Mouse (Mus musculus) thymus, adult 2 months (tissue): ENCODE measurements around the gene Rundc1. TPM values are rescaled to one million over a fixed set of nuclear protein-coding genes. Genes with fewer than 3 reads are reported as not detected.

ENCODE experiments used
- DNase-seq: peaks from one replicate; pipeline ENCODE4 v3.0.0; 2021
- H3K27ac ChIP-seq: fragments of 200-500 bp; 2 replicates; pipeline ENCODE4 v1.5.1; 2012; ENCODE audit warnings: low read length, control low read depth; ENCODE audit not compliant: control insufficient read depth, insufficient read depth
- H3K27me3 ChIP-seq: fragments of 200-500 bp; 2 replicates; pipeline ENCODE4 v1.6.1; 2012; ENCODE audit warnings: mild to moderate bottlenecking, low read length, moderate library complexity, mixed read lengths; ENCODE audit not compliant: control insufficient read depth, insufficient read depth
- H3K36me3 ChIP-seq: fragments of 200-500 bp; 2 replicates; pipeline ENCODE4 v1.6.1; 2012; ENCODE audit warnings: mild to moderate bottlenecking, low read length, moderate library complexity; ENCODE audit not compliant: control insufficient read depth, insufficient read depth
- H3K4me1 ChIP-seq: fragments of 200-500 bp; replicated peaks from 2 replicates; pipeline ENCODE4 v1.6.1; 2012; ENCODE audit warnings: low read length; ENCODE audit not compliant: control insufficient read depth, insufficient read depth
- H3K4me3 ChIP-seq: fragments of 200-500 bp; 2 replicates; pipeline ENCODE4 v1.5.1; 2012; ENCODE audit warnings: mild to moderate bottlenecking, low read length, control low read depth, moderate library complexity; ENCODE audit not compliant: control insufficient read depth, insufficient read depth
- CTCF ChIP-seq: fragments of 200-500 bp; IDR thresholded peaks from 2 replicates; pipeline ENCODE4 v1.5.1; 2012; ENCODE audit warnings: mild to moderate bottlenecking, control low read depth, low read length, moderate library complexity, borderline replicate concordance; ENCODE audit not compliant: control insufficient read depth, poor library complexity, insufficient read depth; ENCODE audit errors: extremely low read depth
- POLR2A ChIP-seq: fragments of 200-500 bp; IDR thresholded peaks from 2 replicates; pipeline ENCODE4 v1.6.1; 2012; ENCODE audit warnings: mild to moderate bottlenecking, low read length, control low read depth, moderate library complexity; ENCODE audit not compliant: control insufficient read depth, poor library complexity, insufficient read depth; ENCODE audit errors: extremely low read depth
- WGBS: fragments of 180-500 bp; shearing (Covaris S2); methylation state at CpG from one replicate; pipeline ENCODE4 v1.1.7; 2018; 5-methylcytosine and 5-hydroxymethylcytosine counted together
- polyA plus RNA-seq: library from polyadenylated mRNA; depleted of rRNA; stranded (reverse); fragments of >200 nt; gene quantifications from 2 replicates; pipeline ENCODE4 v1.2.3, GENCODE M21; 2012; rRNA removed

Gene Rundc1
- polyA plus RNA-seq, 1 experiment, result 28.5 TPM

DNA sequence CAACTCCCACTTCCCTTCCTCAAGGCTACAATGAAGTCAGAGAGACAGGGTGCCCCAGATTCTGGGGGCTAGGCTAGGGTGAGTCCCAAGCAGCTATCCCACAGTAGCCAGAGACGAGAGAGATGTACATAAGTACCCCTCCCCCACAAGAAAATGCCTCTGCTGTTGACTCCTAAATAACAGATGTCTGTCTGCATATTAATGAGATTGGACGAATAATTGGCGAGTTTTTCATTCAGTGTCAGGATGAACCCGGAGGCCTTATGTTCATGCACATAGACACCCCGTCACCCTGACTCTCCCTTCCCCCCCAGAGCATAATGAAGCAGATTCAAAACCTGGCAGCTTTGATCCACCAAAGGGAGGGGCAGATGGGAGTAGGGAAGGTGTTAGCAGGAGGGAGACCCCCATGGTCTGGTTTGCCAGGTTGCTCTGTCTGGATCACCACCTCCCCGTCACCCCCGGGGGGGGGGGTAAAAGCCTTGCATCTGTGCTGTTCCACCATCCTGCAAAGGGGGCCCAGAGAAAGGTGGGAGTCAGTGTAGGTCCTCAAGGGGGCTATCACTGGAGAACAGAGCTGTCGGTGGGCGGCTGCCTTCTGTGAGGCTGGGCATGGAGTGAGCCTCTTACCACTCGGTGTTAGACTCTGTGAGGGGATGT, 52.8 kb downstream of the Rundc1 start:
- Histone ChIP-seq H3K4me3 (no peak overlapping the region), H3K4me1 (no peaks in the 10 kb centered on the region), H3K36me3 (no peaks in the 10 kb centered on the region), H3K27me3 (no peaks in the 10 kb centered on the region), H3K27ac (no peak overlapping the region)
- TF ChIP-seq CTCF, result no peak
- no peak for TF ChIP-seq POLR2A
- no peak for DNase-seq
- WGBS, result 89% methylated on average over 10 of the region's 10 CpGs

GRCm38 (mm10) chr11:101479171-101479635, 54.3 kb downstream of the Rundc1 start:
- H3K4me3 ChIP-seq, result no peak overlapping the region
- 59% methylated on average over 18 of the region's 18 CpGs for WGBS
- no peaks in the 10 kb centered on the region for H3K36me3 ChIP-seq
- DNase-seq, result no peak
- no peak overlapping the region for H3K27ac ChIP-seq
- no peaks in the 10 kb centered on the region for H3K27me3 ChIP-seq
- no peak for TF ChIP-seq CTCF
- TF ChIP-seq POLR2A, result no peak
- no peaks in the 10 kb centered on the region for H3K4me1 ChIP-seq

- no peak overlapping the region; the same call in 1 of the 2 replicates for H3K27ac ChIP-seq
- WGBS, result 83% methylated on average over 6 of the region's 6 CpGs
Measured at GRCm38 (mm10) chr11:101480912-101481311, 56.0 kb downstream of the Rundc1 start.

DNA sequence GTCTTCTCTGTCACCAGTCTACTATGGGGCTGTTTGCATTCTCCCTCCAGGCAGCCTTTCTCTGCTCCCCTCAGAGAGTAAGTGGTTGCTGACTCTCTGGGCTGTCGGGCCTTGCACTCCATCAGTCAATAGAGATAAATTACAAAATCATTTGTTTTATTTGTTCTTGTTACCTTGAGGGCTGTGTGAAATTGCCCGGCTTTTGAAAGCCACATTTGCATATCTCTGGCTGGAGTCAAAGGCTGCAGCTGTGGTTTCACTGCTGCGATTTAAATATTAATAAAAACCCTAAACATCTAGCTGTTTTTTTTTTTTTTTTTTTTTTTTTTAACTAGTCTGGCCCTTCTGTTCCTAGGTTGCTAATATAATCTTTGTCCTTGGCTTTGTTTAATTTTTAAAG, 58.9 kb downstream of the Rundc1 start:
- TF ChIP-seq CTCF, result no peak
- no peak for TF ChIP-seq POLR2A
- no peaks in the 10 kb centered on the region for H3K4me1 ChIP-seq

More at GRCm38 (mm10) chr11:101480912-101481311, 56.0 kb downstream of the Rundc1 start:
- no peak for DNase-seq
- no peaks in the 10 kb centered on the region for H3K27me3 ChIP-seq
- H3K4me3 ChIP-seq, result no peak overlapping the region
- no peaks in the 10 kb centered on the region for H3K4me1 ChIP-seq
- no peak for TF ChIP-seq POLR2A
- TF ChIP-seq CTCF, result no peak
- H3K36me3 ChIP-seq, result no peaks in the 10 kb centered on the region

GRCm38 (mm10) chr11:101484245-101484644, 59.4 kb downstream of the Rundc1 start:
- Histone ChIP-seq H3K4me1 (no peaks in the 10 kb centered on the region), H3K27me3 (no peaks in the 10 kb centered on the region), H3K27ac (no peak overlapping the region), H3K4me3 (no peak overlapping the region), H3K36me3 (peaks cover 12% of the 10 kb centered on the region)
- DNase-seq, result no peak
- WGBS, result 93% methylated on average over 6 of the region's 6 CpGs
- TF ChIP-seq CTCF (no peak), POLR2A (no peak)

More for the DNA sequence above, 58.9 kb downstream of the Rundc1 start:
- H3K27ac ChIP-seq, result no peak overlapping the region
- no peaks in the 10 kb centered on the region for H3K27me3 ChIP-seq
- H3K4me3 ChIP-seq, result no peak overlapping the region
- WGBS, result 87% methylated on average over 3 of the region's 3 CpGs
- no peak for DNase-seq
- H3K36me3 ChIP-seq, result peaks cover 8% of the 10 kb centered on the region

- H3K36me3 ChIP-seq, result peaks cover 14% of the 10 kb centered on the region
- no peak for TF ChIP-seq CTCF
- no peak for TF ChIP-seq POLR2A
- no peaks in the 10 kb centered on the region for H3K4me1 ChIP-seq
- H3K27me3 ChIP-seq, result no peaks in the 10 kb centered on the region
- WGBS, result 86% methylated on average over 7 of the region's 7 CpGs
- no peak for DNase-seq
- H3K27ac ChIP-seq, result no peak overlapping the region
- H3K4me3 ChIP-seq, result no peak overlapping the region
Measured at GRCm38 (mm10) chr11:101484814-101485213, 59.9 kb downstream of the Rundc1 start.

Other genes with a start within 250 kb of the Rundc1 start
- gene Ccr10, start 249.6 kb upstream of the Rundc1 start, polyA plus RNA-seq, result 2.9 and 3.9 TPM in 2 replicates
- 38.8 and 43.3 TPM in 2 replicates for gene Ezh1, start 198.6 kb upstream of the Rundc1 start, polyA plus RNA-seq
- 13.5 and 20.5 TPM in 2 replicates for gene Ramp2, start 179.1 kb upstream of the Rundc1 start, polyA plus RNA-seq
- 88.3 and 92.6 TPM in 2 replicates for gene Vps25, start 171.4 kb upstream of the Rundc1 start, polyA plus RNA-seq
- 1.2 TPM in 2 replicates for gene Wnk4, start 164.5 kb upstream of the Rundc1 start, polyA plus RNA-seq
- 0.71 and 0.84 TPM in 2 replicates for gene Cntd1, start 146.1 kb upstream of the Rundc1 start, polyA plus RNA-seq
- 245 and 273 TPM in 2 replicates for gene Coa3, start 146.0 kb upstream of the Rundc1 start, polyA plus RNA-seq
- 176 and 192 TPM in 2 replicates for gene Becn1, start 122.8 kb upstream of the Rundc1 start, polyA plus RNA-seq
- 103 and 106 TPM in 2 replicates for gene Psme3, start 108.9 kb upstream of the Rundc1 start, polyA plus RNA-seq
- gene Aoc2, start 100.0 kb upstream of the Rundc1 start, polyA plus RNA-seq, result 14.6 and 16.2 TPM in 2 replicates
- 11.8 and 12.1 TPM in 2 replicates for gene Aoc3, start 94.5 kb upstream of the Rundc1 start, polyA plus RNA-seq
- 0.15 and 0.37 TPM in 2 replicates for gene G6pc, start 57.5 kb upstream of the Rundc1 start, polyA plus RNA-seq
- gene Aarsd1, start 7.5 kb upstream of the Rundc1 start, polyA plus RNA-seq, result 33.4 and 37.2 TPM in 2 replicates
- 0.49 TPM in 1 of 2 replicates, not detected in the other for gene Gm27029, start 289 bp upstream of the Rundc1 start, polyA plus RNA-seq
- gene Ptges3l, start 248 bp downstream of the Rundc1 start, polyA plus RNA-seq, result 1.3 and 3.1 TPM in 2 replicates
- gene Rpl27, start 17.2 kb downstream of the Rundc1 start, polyA plus RNA-seq, result 666 and 730 TPM in 2 replicates
- 63.6 and 83.6 TPM in 2 replicates for gene Ifi35, start 23.3 kb downstream of the Rundc1 start, polyA plus RNA-seq
- 3.5 and 4.3 TPM in 2 replicates for gene Rnd2, start 39.9 kb downstream of the Rundc1 start, polyA plus RNA-seq
- 67.9 and 73.6 TPM in 2 replicates for gene Vat1, start 41.1 kb downstream of the Rundc1 start, polyA plus RNA-seq
- 4.3 and 6.0 TPM in 2 replicates for gene Brca1, start 126.9 kb downstream of the Rundc1 start, polyA plus RNA-seq
- gene Nbr1, start 127.1 kb downstream of the Rundc1 start, polyA plus RNA-seq, result 142 and 145 TPM in 2 replicates
- gene Tmem106a, start 157.2 kb downstream of the Rundc1 start, polyA plus RNA-seq, result 29.5 and 37.1 TPM in 2 replicates
- not detected in 2 replicates for gene Gm11634, start 174.2 kb downstream of the Rundc1 start, polyA plus RNA-seq
- 36.5 and 39.2 TPM in 2 replicates for gene Rdm1, start 202.1 kb downstream of the Rundc1 start, polyA plus RNA-seq
- 4.1 and 5.0 TPM in 2 replicates for gene Arl4d, start 240.5 kb downstream of the Rundc1 start, polyA plus RNA-seq